Mouse (Mus musculus): ENCODE measurements around the gene Gm6034. TPM values are rescaled to one million over a fixed set of nuclear protein-coding genes. Genes with fewer than 3 reads are reported as not detected.
"Not testable (repeated sequence)": the region's sequence is repeated elsewhere in the genome, so short reads cannot be mapped to it uniquely, and the experiment has no call there.

The Gm6034 gene
- total RNA-seq, 2 experiments from 2014 or later = not detected

- no peak for DNase-seq
- no peak overlapping the region for H3K4me3 ChIP-seq
- TF ChIP-seq CTCF (IDR thresholded peaks at IDR 0.05) = no peak
- no peak overlapping the region for H3K27ac ChIP-seq
- intact Hi-C loops (cut with DNase I) = no loop called here
These were observed 15.1 kb upstream of the Gm6034 start for GRCm38 (mm10) chr17:36027663-36028062.

GRCm38 (mm10) chr17:36028879-36029619, 13.7 kb upstream of the Gm6034 start:
- intact Hi-C loops (cut with DNase I) = no loop called here
- Histone ChIP-seq H3K27ac (no peak overlapping the region), H3K4me3 (no peak overlapping the region)
- TF ChIP-seq CTCF (IDR thresholded peaks at IDR 0.05) = no peak
- DNase-seq = no peak

- Histone ChIP-seq H3K4me3 (peak overlapping the region; percentile 90), H3K27ac (peak overlapping the region; percentile 40; the same call in 1 of the 2 replicates)
- intact Hi-C loops (cut with DNase I); DNase-seq: not testable (repeated sequence)
These were observed 12.6 kb upstream of the Gm6034 start for GRCm38 (mm10) chr17:36030046-36030702.

GRCm38 (mm10) chr17:36030703-36031582, 11.8 kb upstream of the Gm6034 start:
- DNase-seq; intact Hi-C loops (cut with DNase I): not testable (repeated sequence)
- peak overlapping the region; percentile 90 for H3K4me3 ChIP-seq
- H3K27ac ChIP-seq = peak overlapping the region; percentile 86

GRCm38 (mm10) chr17:36031583-36032331, 11.0 kb upstream of the Gm6034 start:
- peak overlapping the region; percentile 90 for H3K4me3 ChIP-seq
- DNase-seq = peak; percentile 41
- H3K27ac ChIP-seq = peak overlapping the region; percentile 86
- intact Hi-C loops (cut with DNase I) = not testable (repeated sequence)
- TF ChIP-seq CTCF (IDR thresholded peaks at IDR 0.05) = peak; percentile 61

- DNase-seq = peak; percentile 47
- intact Hi-C loops (cut with DNase I) = not testable (repeated sequence)
- Histone ChIP-seq H3K27ac (peak within 1 kb of the TSS; percentile 86), H3K4me3 (peak within 1 kb of the TSS; percentile 90)
These were observed 10.3 kb upstream of the Gm6034 start, which contains the start of gene H2-T23 for GRCm38 (mm10) chr17:36032351-36032875. TSS of gene H2-T23 (minus strand) at chr17:36032855.

GRCm38 (mm10) chr17:36034524-36034923, 8.2 kb upstream of the Gm6034 start:
- H3K4me3 ChIP-seq; H3K27ac ChIP-seq; DNase-seq; intact Hi-C loops (cut with DNase I): not testable (repeated sequence)

GRCm38 (mm10) chr17:36035010-36035638, 7.6 kb upstream of the Gm6034 start:
- not testable (repeated sequence) for H3K4me3 ChIP-seq, H3K27ac ChIP-seq
- peak; percentile 72 for DNase-seq
- TF ChIP-seq CTCF (IDR thresholded peaks at IDR 0.05) = peak; percentile 73
- intact Hi-C loops (cut with DNase I) = loop anchor here (1.0 kb wide), 1 partner anchor 38 kb away; no protein-coding TSS in a partner anchor

- DNase-seq; intact Hi-C loops (cut with DNase I); H3K27ac ChIP-seq; H3K4me3 ChIP-seq: not testable (repeated sequence)
These were observed 6.6 kb upstream of the Gm6034 start for GRCm38 (mm10) chr17:36036126-36036525.

GRCm38 (mm10) chr17:36040604-36041003, 2.2 kb upstream of the Gm6034 start:
- DNase-seq; H3K27ac ChIP-seq; intact Hi-C loops (cut with DNase I); H3K4me3 ChIP-seq: not testable (repeated sequence)

GRCm38 (mm10) chr17:36042055-36042454, 706 bp upstream of the Gm6034 start:
- DNase-seq = peak; percentile 34
- peak overlapping the region; percentile 74 for H3K4me3 ChIP-seq
- intact Hi-C loops (cut with DNase I) = not testable (repeated sequence)

More at GRCm38 (mm10) chr17:36042055-36042454, 706 bp upstream of the Gm6034 start:
- peak overlapping the region; percentile 88 for H3K27ac ChIP-seq

Measured in gastrocnemius, adult 2 months (tissue).